Mouse (Mus musculus) liver, adult 2 months (tissue): ENCODE data around the gene Cd3g.

Experiments used
- CTCF ChIP-seq: fragments of 200-500 bp; IDR thresholded peaks from 2 replicates; pipeline ENCODE4 v1.5.1; 2011; ENCODE audit warnings: low read depth, low read length, control low read depth
- POLR2A ChIP-seq: fragments of 200-500 bp; IDR thresholded peaks from 2 replicates; pipeline ENCODE4 v1.6.1; 2011; ENCODE audit warnings: low read length, control low read depth; ENCODE audit not compliant: insufficient read depth; ENCODE audit errors: extremely low read depth

GRCm38 (mm10) chr9:44998138-44998537 is 17.9 kb upstream of the Cd3g start:
- TF ChIP-seq CTCF (no peak), POLR2A (no peak)
